Comparison of ENCODE assay signal across 9 mouse cellular contexts in the genomic region with DNA sequence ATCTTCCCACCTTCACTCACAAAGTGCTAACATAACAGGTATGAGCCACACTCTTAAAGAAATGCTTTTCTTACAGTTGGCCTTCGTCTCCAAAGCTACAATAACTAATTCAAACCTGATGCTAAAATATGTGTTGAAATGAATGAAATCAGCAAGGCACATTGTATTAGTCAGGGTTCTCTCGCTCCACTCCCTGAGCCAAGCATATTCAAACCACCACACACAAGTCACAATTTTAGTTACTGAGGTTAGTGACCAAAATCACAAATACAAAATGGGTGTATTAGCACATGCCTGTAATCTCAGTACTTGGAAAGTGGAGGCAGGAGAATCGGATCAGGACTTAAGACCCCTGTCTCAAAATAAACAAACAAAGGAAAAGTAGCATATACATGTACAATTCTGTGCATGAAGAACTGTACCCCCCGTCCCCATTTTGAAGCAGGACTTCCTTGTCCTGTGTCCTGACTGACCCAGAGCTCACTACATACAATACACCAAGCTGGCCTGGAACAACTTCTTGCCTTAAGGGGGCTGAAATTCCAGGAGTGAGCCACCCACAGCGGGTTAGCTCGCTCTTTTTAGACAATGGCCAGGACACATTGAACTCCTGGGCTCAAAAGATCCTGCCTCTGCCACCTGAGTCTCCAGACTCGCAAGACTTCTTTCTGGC. TPM values are rescaled to one million over a fixed set of nuclear protein-coding genes. Genes with fewer than 3 reads are reported as not detected.
DNase-seq lines count a peak whose midpoint lies in the region; ATAC-seq and TF ChIP-seq lines count a peak whose summit lies in the region.
"Had no signal": no experiment of that assay in that cellular context is flagged by ENCODE, and none has a peak within 500 bp of the region (broad histone marks: within the 10 kb centered on the region; RNA-seq: fewer than 3 reads in every experiment).

No protein-coding gene starts in this region.

- H3K9ac ChIP-seq in heart, embryonic 12.5 days, result peak overlapping the region; percentile 98
- peak overlapping the region; percentile 96 for H3K9ac ChIP-seq in liver, embryonic 12.5 days

- peak overlapping the region; percentile 72 for H3K4me2 ChIP-seq in heart, embryonic 12.5 days
- peak overlapping the region; percentile 97 for H3K4me2 ChIP-seq in liver, embryonic 12.5 days

- 23% methylated on average over 7 of the region's 7 CpGs for WGBS in heart, embryonic 12.5 days
- 38% methylated on average over 7 of the region's 7 CpGs for WGBS in forebrain, embryonic 10.5 days
- WGBS in liver, embryonic 12.5 days (ENCODE audit: insufficient replicate concordance), result 23% methylated on average over 7 of the region's 7 CpGs

- no peaks in the 10 kb centered on the region for H3K9me3 ChIP-seq in heart, embryonic 12.5 days (replicated peaks)
- H3K9me3 ChIP-seq in E14TG2a.4 (ENCODE audit: low read length), result no peaks in the 10 kb centered on the region
- H3K9me3 ChIP-seq in forebrain, embryonic 10.5 days, result no peaks in the 10 kb centered on the region
- H3K9me3 ChIP-seq in liver, embryonic 12.5 days (replicated peaks), result no peaks in the 10 kb centered on the region

- no peak for TF ChIP-seq CTCF in E14TG2a.4 (conservative IDR thresholded peaks at IDR 0.05; ENCODE audit: low read length)

- peaks cover 37% of the 10 kb centered on the region for H3K4me1 ChIP-seq in heart, embryonic 12.5 days (replicated peaks)
- H3K4me1 ChIP-seq in E14TG2a.4 (replicated peaks; ENCODE audit: low read depth, low read length), result peaks cover 24% of the 10 kb centered on the region
- peaks cover 34% of the 10 kb centered on the region for H3K4me1 ChIP-seq in forebrain, embryonic 10.5 days
- H3K4me1 ChIP-seq in liver, embryonic 12.5 days, result peaks cover 36% of the 10 kb centered on the region

- ATAC-seq in heart, embryonic 12.5 days (ENCODE audit: insufficient number of reproducible peaks, low FRiP score), result peak; percentile 29; the same call in 1 of the 2 replicates
- ATAC-seq in liver, embryonic 12.5 days, result peak; percentile 12

- peak overlapping the region; percentile 84 for H3K4me3 ChIP-seq in heart, embryonic 12.5 days
- H3K4me3 ChIP-seq in E14TG2a.4 (replicated peaks; ENCODE audit: low read length), result peak overlapping the region; percentile 83
- H3K4me3 ChIP-seq in forebrain, embryonic 10.5 days, result peak overlapping the region; percentile 79
- H3K4me3 ChIP-seq in liver, embryonic 12.5 days, result peak overlapping the region; percentile 78

- DNase-seq in heart, adult 18-20 months, result no peak
- DNase-seq in forebrain, embryonic 10.5 days (ENCODE audit: extremely low spot score, low spot score), result no peak
- no peak for DNase-seq in natural killer cell, adult 2 months (ENCODE audit: low spot score in 2 of 2)
- DNase-seq in thymus, postnatal 25 days, result no peak
- DNase-seq in layer of hippocampus, postnatal 14 days (ENCODE audit: low spot score in 2 of 2), result no peak

- peaks cover 35% of the 10 kb centered on the region for H3K36me3 ChIP-seq in heart, embryonic 12.5 days
- H3K36me3 ChIP-seq in E14TG2a.4 (ENCODE audit: insufficient read depth, low read length), result peaks cover 31% of the 10 kb centered on the region
- H3K36me3 ChIP-seq in forebrain, embryonic 10.5 days (replicated peaks), result peaks cover 42% of the 10 kb centered on the region
- peaks cover 37% of the 10 kb centered on the region for H3K36me3 ChIP-seq in liver, embryonic 12.5 days

- H3K27me3 ChIP-seq in heart, embryonic 12.5 days (replicated peaks), result no peaks in the 10 kb centered on the region
- 0 out of 2 replicates have a peak, but pooled peaks cover 4% of the 10 kb centered on the region for H3K27me3 ChIP-seq in E14TG2a.4 (ENCODE audit: insufficient read depth, low read length)
- peaks cover 3% of the 10 kb centered on the region; the same call in 1 of the 2 replicates for H3K27me3 ChIP-seq in forebrain, embryonic 10.5 days (ENCODE audit: poor library complexity, severe bottlenecking)
- H3K27me3 ChIP-seq in liver, embryonic 12.5 days (replicated peaks), result no peaks in the 10 kb centered on the region

- H3K27ac ChIP-seq in heart, embryonic 12.5 days (ENCODE audit: poor library complexity, severe bottlenecking), result peak overlapping the region; percentile 94
- peak overlapping the region; percentile 97 for H3K27ac ChIP-seq in forebrain, embryonic 10.5 days
- H3K27ac ChIP-seq in liver, embryonic 12.5 days, result peak overlapping the region; percentile 90

RNA-seq across cellular contexts. Expression of gene Ndufs3, which starts 12.1 kb away (rescaled TPM):
- polyA plus RNA-seq in heart, embryonic 12.5 days (2016; fragmentation: Nextera tagmentation; extraction: Ambion mirVana), result 332 and 336 TPM in 2 replicates
- total RNA-seq in heart, adult 18-20 months (2021), result 1,000 to 10,000 TPM in 1 of 2 experiments, 100 to 1,000 TPM in 1; 874 to 1,007 TPM
- 201 and 203 TPM in 2 replicates for polyA plus RNA-seq in forebrain, embryonic 10.5 days (2016; fragmentation: Nextera tagmentation; extraction: Ambion mirVana)
- polyA plus RNA-seq in liver, embryonic 12.5 days (2016; fragmentation: Nextera tagmentation; extraction: Ambion mirVana), result 171 and 177 TPM in 2 replicates
- total RNA-seq in layer of hippocampus, postnatal 14 days (2021), result 100 to 1,000 TPM; 226 to 232 TPM

RNA-seq across cellular contexts. Expression of gene Kbtbd4, which starts 12.2 kb away (rescaled TPM):
- polyA plus RNA-seq in heart, embryonic 12.5 days (2016; fragmentation: Nextera tagmentation; extraction: Ambion mirVana), result 27.0 and 27.3 TPM in 2 replicates
- 10 to 100 TPM; 18.3 to 26.0 TPM for total RNA-seq in heart, adult 18-20 months (2021)
- polyA plus RNA-seq in forebrain, embryonic 10.5 days (2016; fragmentation: Nextera tagmentation; extraction: Ambion mirVana), result 59.1 and 61.4 TPM in 2 replicates
- polyA plus RNA-seq in liver, embryonic 12.5 days (2016; fragmentation: Nextera tagmentation; extraction: Ambion mirVana), result 22.6 and 26.0 TPM in 2 replicates
- total RNA-seq in layer of hippocampus, postnatal 14 days (2021), result 10 to 100 TPM; 31.3 to 38.8 TPM

RNA-seq across cellular contexts. Expression of gene Celf1, which starts 23.5 kb away (rescaled TPM):
- polyA plus RNA-seq in heart, embryonic 12.5 days (2016; fragmentation: Nextera tagmentation; extraction: Ambion mirVana), result 136 and 141 TPM in 2 replicates
- total RNA-seq in heart, adult 18-20 months (2021), result 10 to 100 TPM; 70.7 to 74.4 TPM
- polyA plus RNA-seq in forebrain, embryonic 10.5 days (2016; fragmentation: Nextera tagmentation; extraction: Ambion mirVana), result 156 and 161 TPM in 2 replicates
- polyA plus RNA-seq in liver, embryonic 12.5 days (2016; fragmentation: Nextera tagmentation; extraction: Ambion mirVana), result 79.4 and 81.3 TPM in 2 replicates
- 100 to 1,000 TPM; 117 to 120 TPM for total RNA-seq in layer of hippocampus, postnatal 14 days (2021)

RNA-seq across cellular contexts. Expression of gene C1qtnf4, which starts 31.0 kb away (rescaled TPM):
- polyA plus RNA-seq in heart, embryonic 12.5 days (2016; fragmentation: Nextera tagmentation; extraction: Ambion mirVana), result 16.5 and 18.9 TPM in 2 replicates
- total RNA-seq in heart, adult 18-20 months (2021), result 1 to 10 TPM; 3.5 to 3.7 TPM
- polyA plus RNA-seq in forebrain, embryonic 10.5 days (2016; fragmentation: Nextera tagmentation; extraction: Ambion mirVana), result 3.1 and 3.4 TPM in 2 replicates
- polyA plus RNA-seq in liver, embryonic 12.5 days (2016; fragmentation: Nextera tagmentation; extraction: Ambion mirVana), result 6.6 and 7.3 TPM in 2 replicates
- 100 to 1,000 TPM; 172 to 176 TPM for total RNA-seq in layer of hippocampus, postnatal 14 days (2021)
- total RNA-seq: neutrophil, adult 5-6 weeks had no signal
